Mouse (Mus musculus): ENCODE measurements at regions not wholly inside any gene's neighbourhood (a gene's known extent, or its start where the extent isn't known, plus 50 kb on each side); places are given as distances from the start of the nearest gene placed in this dataset.

- DNase-seq (ENCODE audit: low read depth): peak; percentile 32
Measured at GRCm38 (mm10) chrX:24169992-24170391, 211.3 kb upstream of the Gm4985 start.

GRCm38 (mm10) chrX:24161654-24162053, 202.9 kb upstream of the Gm4985 start:
- peak; percentile 2 for DNase-seq (ENCODE audit: low read depth)

GRCm38 (mm10) chrX:24153277-24153873, 194.6 kb upstream of the Gm4985 start:
- peak; percentile 51 for DNase-seq (ENCODE audit: low read depth)

Measured in NIH3T3 (cell line).